Mouse (Mus musculus) neural tube, embryonic 13.5 days (tissue): ENCODE measurements at regions not wholly inside any gene's neighbourhood (a gene's known extent, or its start where the extent isn't known, plus 50 kb on each side); places are given as distances from the start of the nearest gene placed in this dataset.
"Not testable (repeated sequence)": the region's sequence is repeated elsewhere in the genome, so short reads cannot be mapped to it uniquely, and the experiment has no call there.

Source experiments
- ATAC-seq: fragments of 200-750 bp; cut with Nextera tagmentation; 2 replicates; pipeline ENCODE4 v1.8.0; 2017; ENCODE audit warnings: low read depth, mild to moderate bottlenecking, moderate TSS enrichment, moderate library complexity
- H3K27ac ChIP-seq: fragments of 300-500 bp; sonication (generic); replicated peaks from 2 replicates; pipeline ENCODE4 v1.5.1; 2015; ENCODE audit warnings: moderate library complexity, mild to moderate bottlenecking, inconsistent platforms
- H3K27me3 ChIP-seq: fragments of 300-500 bp; sonication (generic); 2 replicates; pipeline ENCODE4 v1.6.1; 2015; ENCODE audit warnings: mild to moderate bottlenecking, inconsistent platforms
- H3K36me3 ChIP-seq: fragments of 300-500 bp; sonication (generic); 2 replicates; pipeline ENCODE4 v1.6.1; 2015; ENCODE audit warnings: mild to moderate bottlenecking, inconsistent platforms
- H3K4me1 ChIP-seq: fragments of 300-500 bp; sonication (generic); replicated peaks from 2 replicates; pipeline ENCODE4 v1.6.1; 2015; ENCODE audit warnings: inconsistent platforms
- H3K4me2 ChIP-seq: fragments of 300-500 bp; sonication (generic); 2 replicates; pipeline ENCODE4 v1.6.1; 2015; ENCODE audit warnings: inconsistent platforms, mild to moderate bottlenecking, moderate library complexity
- H3K4me3 ChIP-seq: fragments of 300-500 bp; sonication (generic); 2 replicates; pipeline ENCODE4 v1.5.1; 2015; ENCODE audit warnings: mild to moderate bottlenecking, inconsistent platforms
- H3K9ac ChIP-seq: fragments of 300-500 bp; sonication (generic); 2 replicates; pipeline ENCODE4 v1.6.1; 2015; ENCODE audit warnings: moderate library complexity, mild to moderate bottlenecking, inconsistent platforms
- H3K9me3 ChIP-seq: fragments of 300-500 bp; sonication (generic); 2 replicates; pipeline ENCODE4 v1.6.1; 2016; ENCODE audit warnings: inconsistent platforms
- WGBS: fragments of 180-500 bp; shearing (Covaris S2); methylation state at CpG from one replicate; pipeline ENCODE4 v1.1.7; 2015; 5-methylcytosine and 5-hydroxymethylcytosine counted together

DNA sequence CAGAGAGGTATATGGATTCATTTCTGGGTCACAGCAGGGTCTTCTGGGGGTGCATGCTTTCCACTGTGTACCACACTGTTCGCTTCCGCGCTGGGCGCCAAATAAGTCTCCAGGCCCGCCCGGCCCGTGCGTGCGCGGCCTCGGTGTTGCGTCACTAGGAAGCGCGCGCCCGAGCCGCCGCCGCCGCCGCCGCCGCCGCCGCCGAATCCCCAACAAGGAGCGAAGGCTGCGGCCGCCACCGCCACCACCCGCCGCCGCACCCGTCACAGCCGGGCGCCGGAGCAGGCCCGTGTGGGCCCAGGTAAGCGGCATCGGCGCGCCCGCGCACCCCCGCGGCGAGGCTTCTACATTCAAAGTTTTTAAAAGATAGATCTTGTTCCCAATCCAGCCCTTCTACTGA lies 57.1 kb upstream of the Gm21119 start:
- Histone ChIP-seq H3K4me2 (peak overlapping the region; percentile 40), H3K4me3 (peak overlapping the region; percentile 27)
- ATAC-seq, result peak; percentile 98
- not testable (repeated sequence) for H3K9ac ChIP-seq, H3K4me1 ChIP-seq, H3K36me3 ChIP-seq, H3K9me3 ChIP-seq, H3K27ac ChIP-seq, H3K27me3 ChIP-seq
- WGBS, result 58% methylated on average over 47 of the region's 47 CpGs
